Mouse (Mus musculus) frontal cortex, postnatal 10 days (tissue): ENCODE data around the gene Zkscan4.
A peak's percentile ranks its signal among the peaks of the same experiment; 100 is the strongest.
"Not testable (repeated sequence)": the region's sequence is repeated elsewhere in the genome, so short reads cannot be mapped to it uniquely, and the experiment has no call there.

Source experiments
- DNase-seq, 2 experiments: peaks; one replicate each; pipeline ENCODE4 v3.0.0; 2022; ENCODE audit warnings: low spot score in 2 of 2, mixed read lengths in 1 of 2

Zkscan4 gene

DNA sequence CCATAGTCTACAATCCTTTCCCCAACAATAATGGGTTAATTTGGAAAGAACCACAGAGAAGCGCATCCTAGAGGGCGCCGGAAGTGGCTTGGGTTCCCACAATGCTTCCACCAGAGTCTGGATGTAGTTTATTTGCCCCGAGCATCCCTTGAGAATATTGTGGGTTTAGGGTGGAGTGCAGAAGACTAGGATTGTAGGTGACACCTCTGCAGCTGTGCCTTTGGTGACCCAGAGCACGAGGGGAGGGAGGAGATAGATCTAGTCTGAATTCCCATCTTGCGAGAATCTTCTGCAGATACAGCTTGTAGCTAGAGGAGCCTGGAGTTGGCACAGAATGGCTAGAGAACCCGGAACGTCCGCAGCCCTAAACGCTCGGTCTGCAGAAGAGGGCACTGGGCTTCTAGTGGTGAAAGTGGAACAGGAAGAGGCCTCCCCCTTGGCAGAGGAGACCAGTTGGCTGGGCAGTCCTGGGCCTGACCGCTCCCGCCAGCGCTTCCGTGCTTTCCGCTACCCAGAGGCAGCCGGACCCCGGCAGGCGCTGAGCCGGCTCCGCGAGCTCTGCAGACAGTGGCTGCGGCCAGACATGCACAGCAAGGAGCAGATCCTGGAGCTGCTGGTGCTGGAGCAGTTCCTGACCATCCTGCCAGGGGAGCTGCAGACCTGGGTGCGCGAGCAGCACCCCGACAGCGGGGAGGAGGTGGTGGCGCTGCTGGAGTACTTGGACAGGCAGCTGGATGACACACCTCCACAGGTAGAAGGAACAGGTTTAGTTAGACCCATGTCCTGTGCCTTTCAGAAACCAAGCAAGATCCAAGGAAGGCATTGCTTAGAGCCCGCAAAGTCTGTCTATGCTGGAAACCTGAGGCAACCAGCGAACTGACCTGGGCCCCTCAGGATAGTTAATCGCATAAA is at the start of gene Zkscan4, which contains the start of gene Gm10065:
Gene Zkscan4 (plus strand): TSS at position 149 of the 912 bp plus-strand sequence.
Gene Gm10065 (minus strand): TSS at position 683 of the 912 bp plus-strand sequence.
- DNase-seq: peak; percentile 63 to 66

GRCm38 (mm10) chr13:21435476-21435875 is 43.2 kb upstream of the Zkscan4 start:
- no peak for DNase-seq

DNA sequence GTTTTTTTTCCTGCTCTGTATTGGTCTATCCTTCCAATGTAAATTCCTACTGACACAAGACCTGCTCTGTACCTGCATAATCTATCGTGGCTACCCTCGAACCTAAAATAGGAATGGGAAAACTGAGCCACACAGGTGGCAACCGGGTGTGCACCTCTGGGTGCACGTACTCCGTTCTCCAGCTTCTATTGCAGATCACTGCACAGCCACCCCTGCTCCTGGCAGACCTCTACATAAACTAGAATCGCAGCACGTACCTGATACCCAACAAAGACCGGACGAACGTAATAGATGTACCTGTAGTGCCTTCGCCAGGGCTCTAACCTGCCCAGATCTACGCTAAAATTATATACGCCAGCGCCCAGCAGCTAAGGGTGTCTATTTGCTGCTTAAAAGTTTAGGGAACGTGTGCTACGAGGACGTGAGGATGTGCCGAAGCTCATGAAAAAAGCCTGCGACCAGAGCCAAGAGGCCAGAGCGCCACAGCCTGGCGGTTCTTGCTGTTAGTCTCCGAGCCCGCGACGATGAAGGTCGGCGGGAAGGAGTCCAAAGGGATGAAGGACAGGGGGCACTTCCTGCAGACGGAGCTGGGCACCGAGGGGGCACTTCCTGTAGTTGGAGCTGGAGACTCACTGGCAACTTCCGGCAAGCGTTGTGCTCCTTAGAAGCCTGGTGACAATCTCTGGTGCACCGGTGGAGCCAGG is 38.1 kb upstream of the Zkscan4 start, which contains the start of gene Pgbd1:
Gene Pgbd1 (minus strand): TSS at position 556 of the 704 bp plus-strand sequence.
- DNase-seq: peak; percentile 66 to 68

DNA sequence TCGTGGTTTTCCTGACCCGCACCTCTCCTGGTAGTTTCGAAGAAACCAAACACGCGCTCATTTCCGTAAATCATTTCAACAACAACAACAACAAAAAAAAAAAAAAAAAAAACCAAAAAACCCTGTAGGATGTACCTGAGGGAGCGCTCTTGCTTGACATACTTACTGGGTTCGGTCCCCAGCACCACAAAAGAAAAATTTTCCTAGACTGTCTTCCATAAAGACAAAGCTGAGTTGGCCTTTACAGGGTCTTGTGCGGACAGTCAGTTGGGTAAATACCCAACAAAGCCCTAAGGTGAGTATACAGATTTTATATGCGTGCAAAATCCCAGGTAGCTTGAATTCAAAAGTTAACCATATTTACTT is 37.5 kb upstream of the Zkscan4 start:
- DNase-seq: no peak

DNA sequence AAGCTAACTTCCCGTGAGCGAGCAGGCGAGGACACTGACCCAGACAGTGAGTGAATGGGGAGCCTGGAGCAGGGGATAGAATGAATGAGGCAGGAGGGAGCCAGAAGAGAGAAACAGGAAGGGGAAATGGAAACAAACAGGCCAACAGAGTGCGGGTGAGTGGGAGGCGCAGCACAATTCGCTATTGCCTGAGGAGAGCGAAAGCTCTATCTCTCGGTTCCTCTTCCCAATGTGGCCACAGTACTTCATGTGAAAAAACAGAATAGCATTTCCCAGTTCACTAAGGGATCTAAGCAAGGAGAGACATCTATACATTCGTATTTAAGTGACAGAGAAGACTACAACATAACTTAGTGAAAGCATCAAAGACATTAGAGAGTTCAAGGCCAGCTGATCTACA is 31.9 kb upstream of the Zkscan4 start:
- no peak for DNase-seq

DNA sequence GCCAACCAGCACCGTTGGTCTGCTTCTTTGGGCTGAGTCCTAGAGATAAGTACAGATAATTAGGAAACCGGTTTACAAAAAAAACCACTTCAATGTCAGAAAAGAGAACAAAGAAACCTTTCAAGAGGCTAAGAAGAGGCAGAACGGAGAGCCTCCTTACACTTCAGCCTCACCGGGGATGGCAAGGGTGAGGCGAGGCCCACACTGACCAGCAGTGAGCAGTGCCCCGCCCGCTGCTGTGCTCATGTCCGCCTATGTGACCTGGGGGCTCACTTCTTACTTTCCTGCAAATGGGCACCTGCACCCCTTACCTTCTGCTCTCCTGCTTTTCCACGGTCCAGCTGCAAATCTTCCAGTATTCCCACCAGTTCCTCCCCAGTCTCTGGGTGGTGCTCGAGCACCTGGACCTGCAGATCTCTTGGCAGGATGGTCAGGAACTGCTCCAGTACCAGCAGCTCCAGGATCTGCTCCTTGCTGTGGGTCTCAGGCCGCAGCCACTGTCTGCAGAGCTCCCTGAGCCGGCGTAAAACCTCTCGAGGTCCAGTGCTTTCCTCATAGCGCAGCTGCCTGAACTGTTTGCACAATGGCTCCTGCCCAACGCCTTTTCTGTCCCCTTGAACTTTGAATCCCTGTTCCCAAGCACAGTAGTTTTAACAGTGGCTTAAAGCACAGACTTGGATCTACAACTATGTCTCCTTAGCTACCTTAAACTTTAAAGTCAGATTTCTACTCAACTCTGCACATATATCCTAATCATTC is 30.7 kb upstream of the Zkscan4 start:
- no peak for DNase-seq

- DNase-seq: no peak
Observed at GRCm38 (mm10) chr13:21453042-21453441, 25.7 kb upstream of the Zkscan4 start.

- peak; percentile 44 to 71 for DNase-seq
Observed at GRCm38 (mm10) chr13:21453449-21453848, 25.3 kb upstream of the Zkscan4 start, which contains the start of gene Zscan26. Zscan26 (minus strand) TSS chr13:21453730.

DNA sequence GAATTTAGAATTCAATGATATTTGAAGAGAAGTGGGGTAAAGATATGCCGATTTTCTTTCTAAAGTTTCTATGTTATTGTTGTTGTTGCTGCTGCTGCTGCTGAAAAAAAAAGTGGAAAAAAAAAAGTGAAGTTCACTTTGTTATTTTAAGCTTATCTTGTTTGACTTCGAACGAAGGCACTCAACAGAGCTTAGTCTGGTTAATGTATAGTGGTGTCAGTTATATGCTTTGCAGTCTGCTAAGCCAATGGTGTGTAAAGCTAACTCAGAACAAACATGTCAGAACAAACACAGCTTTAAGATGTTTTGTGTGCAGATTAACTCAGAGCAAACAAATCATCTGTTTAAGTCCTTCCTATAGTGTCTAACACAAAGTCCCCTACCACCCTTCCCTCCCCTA is 24.6 kb upstream of the Zkscan4 start:
- DNase-seq: no peak

DNA sequence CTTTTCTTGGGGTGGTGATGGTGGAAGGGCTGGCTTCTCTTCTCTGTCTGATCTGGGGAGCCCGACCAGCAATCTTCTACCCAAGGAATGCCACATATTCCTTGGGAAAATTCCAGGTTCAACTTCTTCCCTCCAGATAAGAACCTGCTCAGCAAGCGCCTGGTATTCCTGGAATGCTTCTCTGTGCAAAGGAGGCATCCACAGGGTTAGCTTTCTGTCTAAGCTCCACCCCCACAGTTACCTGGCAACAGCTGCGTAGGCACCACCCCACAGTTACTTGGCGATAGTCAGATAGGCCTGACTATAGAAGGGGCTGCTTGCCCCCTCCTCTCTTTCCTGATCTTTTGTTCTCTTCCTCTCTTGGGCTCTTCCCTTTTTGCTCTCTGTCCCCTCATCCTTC is 22.4 kb upstream of the Zkscan4 start:
- DNase-seq: no peak

- not testable (repeated sequence) for DNase-seq
Observed at GRCm38 (mm10) chr13:21462516-21462915, 16.2 kb upstream of the Zkscan4 start.

DNA sequence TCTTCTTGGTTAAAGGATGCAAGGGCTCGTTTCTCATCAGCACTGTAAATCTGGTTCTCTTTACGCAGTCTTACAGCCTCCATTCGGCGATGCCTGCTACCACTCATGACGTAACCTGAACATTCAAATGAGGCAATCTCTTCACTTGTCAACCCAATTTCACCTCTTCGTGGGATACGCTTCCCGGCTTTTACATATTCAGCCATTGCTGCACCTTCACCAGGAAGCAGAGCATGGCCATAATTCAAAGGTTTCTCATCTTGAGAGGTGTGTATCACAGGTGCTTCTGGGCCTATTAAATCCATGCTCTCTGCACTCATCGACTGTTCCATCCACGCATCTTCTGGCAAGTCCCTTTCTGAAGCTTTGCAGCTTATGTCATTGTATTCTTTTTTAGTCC is 11.4 kb upstream of the Zkscan4 start:
- DNase-seq: no peak

DNA sequence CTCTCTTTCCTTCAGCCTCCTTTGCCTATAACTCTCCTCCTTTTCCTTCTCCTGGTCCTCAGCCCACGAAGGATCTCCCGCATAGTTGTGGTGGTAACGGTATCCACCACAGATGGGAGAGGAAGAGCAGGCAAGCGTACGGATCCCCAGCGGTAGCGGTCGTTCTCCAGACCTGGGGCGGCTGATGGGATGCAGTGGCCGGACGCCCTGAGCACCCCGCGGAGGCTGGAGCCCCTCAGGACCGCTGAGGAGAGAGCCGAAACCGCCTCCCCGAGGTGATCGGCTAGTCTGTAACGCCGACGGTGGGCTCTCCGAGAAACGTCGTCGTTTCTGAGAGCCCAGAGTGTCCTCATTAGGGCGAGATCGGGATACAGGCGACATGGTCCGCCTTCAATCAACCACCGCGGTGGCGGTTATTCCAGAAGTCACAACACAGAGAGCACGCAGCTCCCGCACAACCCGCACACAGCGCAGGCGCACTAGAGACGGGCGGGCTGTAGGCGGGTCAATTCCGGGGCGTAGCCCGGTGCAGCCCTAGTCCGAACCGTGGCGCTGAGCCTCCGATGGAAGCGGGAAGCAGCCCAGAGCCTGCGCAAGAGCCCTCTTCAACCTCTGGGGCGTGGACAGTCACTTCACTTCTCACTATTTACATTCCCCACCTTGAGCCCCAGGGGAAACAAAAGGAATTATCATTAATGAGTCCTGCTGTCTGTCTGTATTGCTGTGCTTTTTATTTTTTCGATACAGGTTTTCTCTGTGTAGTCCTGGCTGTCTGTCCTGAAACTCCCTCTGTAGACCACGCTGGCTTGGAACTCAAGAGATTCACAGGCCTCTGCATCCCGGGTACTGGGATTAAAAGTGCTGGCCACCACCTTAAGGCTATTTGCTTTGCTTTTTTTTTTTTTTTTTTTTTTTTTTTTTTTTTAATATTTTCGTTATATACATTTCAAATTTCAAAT is 10.4 kb upstream of the Zkscan4 start, which contains the start of gene Nkapl:
Gene Nkapl (minus strand): TSS at position 449 of the 959 bp plus-strand sequence.
- DNase-seq: peak; percentile 32 to 70

DNA sequence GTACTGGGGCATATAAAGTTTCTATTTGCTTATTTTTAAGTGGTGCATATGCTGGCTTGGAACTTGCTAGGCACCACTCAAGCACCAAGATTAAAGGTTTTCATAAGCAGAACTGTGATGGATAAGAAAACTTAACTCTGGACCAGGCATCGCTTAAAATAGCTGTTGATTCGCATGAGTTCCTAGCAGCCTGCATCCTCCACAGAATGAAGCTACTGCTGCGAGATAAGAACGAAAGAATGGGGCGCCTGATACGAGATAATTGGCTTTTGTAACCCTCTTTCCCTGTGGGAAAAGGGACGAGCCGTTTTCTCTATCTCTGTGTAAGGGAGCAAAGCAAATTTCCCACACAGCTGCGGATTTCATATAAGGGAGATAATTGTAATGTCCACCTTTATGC is 9.6 kb upstream of the Zkscan4 start:
- DNase-seq: no peak

DNA sequence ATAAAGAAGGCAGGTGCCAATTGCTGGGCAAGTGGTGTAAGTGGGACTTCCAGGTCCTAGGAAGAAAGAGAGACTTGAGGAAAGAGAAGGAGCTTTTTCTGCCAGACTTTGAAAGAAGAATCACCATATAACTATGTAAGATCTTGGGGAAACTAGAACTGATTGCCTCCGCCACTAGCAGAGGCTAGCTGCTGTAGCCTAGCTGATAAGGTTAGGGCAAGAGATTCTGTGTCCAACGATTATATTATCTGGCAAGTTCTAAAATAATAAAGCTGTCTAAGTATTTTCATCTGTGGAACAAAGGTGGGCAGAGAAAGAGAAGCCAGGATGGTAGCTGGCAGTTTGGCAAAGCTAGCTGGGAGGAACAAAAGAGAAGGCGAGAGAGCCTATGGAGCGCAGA is 6.3 kb upstream of the Zkscan4 start:
- DNase-seq: no peak

GRCm38 (mm10) chr13:21486881-21487280 is 8.2 kb downstream of the Zkscan4 start:
- no peak for DNase-seq

DNA sequence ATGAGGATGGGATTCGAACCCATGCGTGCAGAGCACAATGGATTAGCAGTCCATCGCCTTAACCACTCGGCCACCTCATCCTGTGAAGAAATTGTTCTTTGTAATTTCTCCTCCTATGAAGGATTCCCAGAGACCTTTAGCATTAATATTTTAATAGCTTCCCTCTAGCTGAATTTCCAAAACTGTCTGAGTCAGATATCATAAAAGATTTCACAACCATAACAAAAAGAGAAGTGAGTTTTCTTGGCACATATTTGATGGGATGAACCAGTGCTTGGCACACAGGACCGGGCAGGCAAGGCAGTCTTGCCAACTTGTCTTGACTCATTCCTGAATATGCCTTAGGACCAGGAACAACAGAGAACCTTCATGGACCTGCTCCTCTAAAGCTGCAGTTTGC is 14.1 kb downstream of the Zkscan4 start:
- no peak for DNase-seq

DNA sequence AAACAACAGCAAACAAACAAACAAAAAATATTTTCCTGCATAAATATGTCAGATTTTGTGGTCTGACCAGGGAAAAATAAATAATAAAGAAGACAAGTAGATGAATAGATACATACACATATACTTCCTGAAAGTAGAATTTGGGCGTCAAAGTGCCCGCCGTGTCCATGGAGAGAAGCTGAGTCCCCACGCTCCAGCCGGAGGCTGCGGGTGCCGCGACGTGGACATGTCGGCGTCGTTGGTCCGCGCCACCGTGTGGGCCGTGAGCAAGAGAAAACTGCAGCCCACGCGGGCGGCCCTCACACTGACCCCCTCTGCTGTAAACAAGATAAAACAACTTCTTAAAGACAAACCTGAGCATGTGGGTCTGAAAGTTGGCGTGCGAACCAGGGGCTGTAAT is 16.4 kb downstream of the Zkscan4 start, which contains the start of gene AK157302:
Gene AK157302 (plus strand): TSS at position 144 of the 400 bp plus-strand sequence.
- no peak for DNase-seq

DNA sequence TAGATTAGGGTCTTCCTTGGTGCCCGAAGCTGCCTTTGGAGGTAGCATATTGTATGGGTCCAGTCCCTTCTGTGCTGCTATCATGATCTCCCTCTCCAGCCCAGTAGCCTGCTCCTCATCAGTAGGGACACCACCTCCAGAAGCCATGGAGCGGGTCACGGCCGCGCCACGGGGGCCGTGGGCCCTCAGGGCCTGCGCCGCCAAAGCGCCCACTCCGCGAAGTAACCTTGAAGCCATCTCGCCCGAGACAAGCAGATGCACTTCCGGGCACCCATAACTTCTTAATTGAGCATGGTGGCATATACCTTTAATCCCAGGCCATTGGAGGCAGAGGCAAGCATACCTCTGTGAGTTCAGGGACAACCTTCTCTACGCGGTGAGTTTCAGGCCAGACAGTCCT is 22.5 kb downstream of the Zkscan4 start, which contains the start of gene Gm11273:
Gene Gm11273 (minus strand): TSS at position 237 of the 400 bp plus-strand sequence.
- not testable (repeated sequence) for DNase-seq

- DNase-seq: no peak
Observed at GRCm38 (mm10) chr13:21502296-21502695, 23.6 kb downstream of the Zkscan4 start.
